Mouse (Mus musculus) lung, embryonic 14.5 days (tissue): ENCODE measurements around the gene Col4a2. TPM values are rescaled to one million over a fixed set of nuclear protein-coding genes. Genes with fewer than 3 reads are reported as not detected.
A peak's percentile ranks its signal among the peaks of the same experiment; 100 is the strongest.

Experiments
- ATAC-seq: fragments of 200-750 bp; cut with Nextera tagmentation; 2 replicates; pipeline ENCODE4 v1.8.0; 2017; ENCODE audit warnings: mild to moderate bottlenecking, moderate TSS enrichment, moderate library complexity; ENCODE audit not compliant: insufficient read depth
- DNase-seq: peaks from one replicate; pipeline ENCODE4 v3.0.0-alpha.2; 2015
- H3K27ac ChIP-seq: fragments of 300-500 bp; sonication (generic); 2 replicates; pipeline ENCODE4 v1.5.1; 2014; ENCODE audit warnings: low read depth, mild to moderate bottlenecking, moderate library complexity
- H3K27me3 ChIP-seq: fragments of 300-500 bp; sonication (generic); 2 replicates; pipeline ENCODE4 v1.6.1; 2014; ENCODE audit warnings: low read length, control low read depth; ENCODE audit not compliant: insufficient read depth
- H3K36me3 ChIP-seq: fragments of 300-500 bp; sonication (generic); 2 replicates; pipeline ENCODE4 v1.6.1; 2014; ENCODE audit warnings: control low read depth; ENCODE audit not compliant: insufficient read depth
- H3K4me1 ChIP-seq: fragments of 300-500 bp; sonication (generic); 2 replicates; pipeline ENCODE4 v1.6.1; 2014; ENCODE audit warnings: antibody characterized with exemption, control low read depth; ENCODE audit not compliant: insufficient read depth
- H3K4me2 ChIP-seq: fragments of 300-500 bp; sonication (generic); 2 replicates; pipeline ENCODE4 v1.6.1; 2014; ENCODE audit warnings: mild to moderate bottlenecking
- H3K4me3 ChIP-seq: fragments of 300-500 bp; sonication (generic); 2 replicates; pipeline ENCODE4 v1.5.1; 2014; ENCODE audit warnings: low read depth, low read length
- H3K9ac ChIP-seq: fragments of 300-500 bp; sonication (generic); 2 replicates; pipeline ENCODE4 v1.6.1; 2014
- H3K9me3 ChIP-seq: fragments of 300-500 bp; sonication (generic); 2 replicates; pipeline ENCODE4 v1.6.1; 2016; ENCODE audit warnings: low read depth, low read length, control low read depth
- CTCF ChIP-seq: IDR thresholded peaks from 2 replicates; pipeline ENCODE4 v1.5.1; 2016; ENCODE audit warnings: antibody characterized with exemption, low read depth
- WGBS: fragments of 180-500 bp; shearing (Covaris S2); extraction: QIAGEN DNeasy Blood & Tissue Kit; methylation state at CpG from one replicate; pipeline ENCODE4 v1.1.7; 2014; 5-methylcytosine and 5-hydroxymethylcytosine counted together
- polyA plus RNA-seq: library from polyadenylated mRNA; unstranded; fragments of >200 nt; fragmentation: Nextera tagmentation; extraction: Ambion mirVana; gene quantifications from 2 replicates; pipeline ENCODE4 v1.2.1, GENCODE M21; 2014

The Col4a2 gene
- polyA plus RNA-seq, 1 experiment from 2014 or later: 111 TPM

- Histone ChIP-seq H3K27ac (no peak overlapping the region), H3K4me2 (no peak overlapping the region), H3K4me3 (no peak overlapping the region), H3K27me3 (no peaks in the 10 kb centered on the region), H3K9me3 (no peaks in the 10 kb centered on the region), H3K4me1 (peaks cover 27% of the 10 kb centered on the region), H3K9ac (no peak overlapping the region), H3K36me3 (0 out of 2 replicates have a peak, but pooled peaks cover 3% of the 10 kb centered on the region)
- DNase-seq (no peak), ATAC-seq (no peak)
- TF ChIP-seq CTCF: no peak
- WGBS: 76% methylated on average over 10 of the region's 10 CpGs
Measured at GRCm38 (mm10) chr8:11282139-11282538, 30.5 kb upstream of the Col4a2 start.

- TF ChIP-seq CTCF: no peak
- WGBS: 81% methylated on average over 7 of the region's 7 CpGs
- no peak for ATAC-seq
- Histone ChIP-seq H3K27me3 (no peaks in the 10 kb centered on the region), H3K9me3 (no peaks in the 10 kb centered on the region), H3K4me1 (peaks cover 21% of the 10 kb centered on the region), H3K4me2 (no peak overlapping the region), H3K27ac (no peak overlapping the region), H3K4me3 (no peak overlapping the region), H3K9ac (no peak overlapping the region), H3K36me3 (0 out of 2 replicates have a peak, but pooled peaks cover 3% of the 10 kb centered on the region)
- DNase-seq: no peak
Measured at GRCm38 (mm10) chr8:11282696-11283095, 29.9 kb upstream of the Col4a2 start.

- Histone ChIP-seq H3K36me3 (0 out of 2 replicates have a peak, but pooled peaks cover 3% of the 10 kb centered on the region), H3K9ac (no peak overlapping the region), H3K4me2 (no peak overlapping the region), H3K27me3 (no peaks in the 10 kb centered on the region), H3K4me3 (no peak overlapping the region), H3K9me3 (no peaks in the 10 kb centered on the region), H3K27ac (peak overlapping the region; percentile 59; the same call in 1 of the 2 replicates), H3K4me1 (peaks cover 17% of the 10 kb centered on the region)
- DNase-seq: peak; percentile 39
- TF ChIP-seq CTCF: no peak
- WGBS: 65% methylated on average over 10 of the region's 10 CpGs
- ATAC-seq: 0 out of 2 replicates have a peak, but pooled peaks have one; percentile 7
Measured at GRCm38 (mm10) chr8:11283217-11283616, 29.4 kb upstream of the Col4a2 start.

GRCm38 (mm10) chr8:11285437-11285836 is 27.2 kb upstream of the Col4a2 start:
- DNase-seq (no peak), ATAC-seq (no peak)
- no peak overlapping the region for H3K4me3 ChIP-seq
- TF ChIP-seq CTCF: no peak
- H3K9ac ChIP-seq: no peak overlapping the region
- H3K27ac ChIP-seq: no peak overlapping the region
- WGBS: 59% methylated on average over 4 of the region's 4 CpGs
- peaks cover 18% of the 10 kb centered on the region; the same call in 1 of the 2 replicates for H3K4me1 ChIP-seq
- no peak overlapping the region for H3K4me2 ChIP-seq
- no peaks in the 10 kb centered on the region for H3K27me3 ChIP-seq
- H3K36me3 ChIP-seq: 0 out of 2 replicates have a peak, but pooled peaks cover 3% of the 10 kb centered on the region
- no peaks in the 10 kb centered on the region for H3K9me3 ChIP-seq

GRCm38 (mm10) chr8:11287139-11287538 is 25.5 kb upstream of the Col4a2 start:
- Histone ChIP-seq H3K4me3 (no peak overlapping the region), H3K27ac (no peak overlapping the region), H3K9ac (no peak overlapping the region), H3K27me3 (no peaks in the 10 kb centered on the region), H3K4me2 (no peak overlapping the region), H3K36me3 (0 out of 2 replicates have a peak, but pooled peaks cover 3% of the 10 kb centered on the region), H3K9me3 (no peaks in the 10 kb centered on the region), H3K4me1 (peaks cover 22% of the 10 kb centered on the region; the same call in 1 of the 2 replicates)
- no peak for DNase-seq
- no peak for ATAC-seq
- no peak for TF ChIP-seq CTCF
- 72% methylated on average over 3 of the region's 3 CpGs for WGBS

GRCm38 (mm10) chr8:11288286-11288685 is 24.3 kb upstream of the Col4a2 start:
- Histone ChIP-seq H3K27ac (no peak overlapping the region), H3K9ac (no peak overlapping the region), H3K4me2 (no peak overlapping the region), H3K27me3 (no peaks in the 10 kb centered on the region), H3K9me3 (no peaks in the 10 kb centered on the region), H3K4me3 (no peak overlapping the region), H3K36me3 (0 out of 2 replicates have a peak, but pooled peaks cover 5% of the 10 kb centered on the region), H3K4me1 (peaks cover 21% of the 10 kb centered on the region; the same call in 1 of the 2 replicates)
- ATAC-seq (no peak), DNase-seq (no peak)
- TF ChIP-seq CTCF: no peak
- 65% methylated on average over 6 of the region's 6 CpGs for WGBS

- Histone ChIP-seq H3K9ac (no peak overlapping the region), H3K4me3 (no peak overlapping the region), H3K27me3 (no peaks in the 10 kb centered on the region), H3K4me1 (peaks cover 15% of the 10 kb centered on the region; the same call in 1 of the 2 replicates), H3K27ac (0 out of 2 replicates have a peak overlapping the region, but pooled peaks have one; percentile 42), H3K36me3 (0 out of 2 replicates have a peak, but pooled peaks cover 5% of the 10 kb centered on the region), H3K9me3 (no peaks in the 10 kb centered on the region), H3K4me2 (no peak overlapping the region)
- no peak for ATAC-seq
- no peak for DNase-seq
- 5% methylated on average over 1 of the region's 1 CpGs for whole genome bisulfite sequencing
- TF ChIP-seq CTCF: no peak
Measured at GRCm38 (mm10) chr8:11290533-11290932, 22.1 kb upstream of the Col4a2 start.
